Mouse (Mus musculus): ENCODE data around the gene Tcte2. TPM values are rescaled to one million over a fixed set of nuclear protein-coding genes. Genes with fewer than 3 reads are reported as not detected.

Tcte2 gene
- polyA plus RNA-seq, 1 experiment from 2014 or later: 3.9 TPM

GRCm38 (mm10) chr17:13738121-13738776 lies 23.4 kb downstream of the Tcte2 start:
- no peak for ATAC-seq
- no peak overlapping the region for H3K9ac ChIP-seq (replicated peaks; ENCODE audit: low read depth)
- H3K27ac ChIP-seq (ENCODE audit: low read length): peak overlapping the region; percentile 4; the same call in 1 of the 2 replicates

GRCm38 (mm10) chr17:13737336-13737735 lies 24.3 kb downstream of the Tcte2 start:
- H3K4me3 ChIP-seq (ENCODE audit: low read depth, low read length): no peak overlapping the region
- H3K4me1 ChIP-seq (ENCODE audit: insufficient read depth, low read depth, low read length): peaks cover 25% of the 10 kb centered on the region
- DNase-seq (ENCODE audit: low spot score) (no peak), ATAC-seq (no peak)
- H3K27ac ChIP-seq (ENCODE audit: low read length): 0 out of 2 replicates have a peak overlapping the region, but pooled peaks have one; percentile 5
- H3K4me2 ChIP-seq (replicated peaks; ENCODE audit: low read depth, low read length): no peak overlapping the region
- 54% methylated on average over 6 of the region's 6 CpGs for WGBS
- H3K36me3 ChIP-seq (ENCODE audit: insufficient read depth, low read length): no peaks in the 10 kb centered on the region
- no peak for TF ChIP-seq CTCF (IDR thresholded peaks at IDR 0.05)
- no peak for TF ChIP-seq EP300 (IDR thresholded peaks at IDR 0.05)
- H3K9me3 ChIP-seq (ENCODE audit: low read length): no peaks in the 10 kb centered on the region
- H3K27me3 ChIP-seq (replicated peaks; ENCODE audit: insufficient read depth, low read length): no peaks in the 10 kb centered on the region
- H3K9ac ChIP-seq (replicated peaks; ENCODE audit: low read depth): no peak overlapping the region

More at GRCm38 (mm10) chr17:13738121-13738776, 23.4 kb downstream of the Tcte2 start:
- DNase-seq (ENCODE audit: low spot score): no peak
- Histone ChIP-seq H3K4me1 (ENCODE audit: insufficient read depth, low read depth, low read length) (peaks cover 28% of the 10 kb centered on the region), H3K9me3 (ENCODE audit: low read length) (no peaks in the 10 kb centered on the region), H3K4me3 (ENCODE audit: low read depth, low read length) (no peak overlapping the region), H3K36me3 (ENCODE audit: insufficient read depth, low read length) (no peaks in the 10 kb centered on the region), H3K27me3 (replicated peaks; ENCODE audit: insufficient read depth, low read length) (no peaks in the 10 kb centered on the region), H3K4me2 (replicated peaks; ENCODE audit: low read depth, low read length) (no peak overlapping the region)
- TF ChIP-seq CTCF (IDR thresholded peaks at IDR 0.05) (no peak), EP300 (IDR thresholded peaks at IDR 0.05) (peak; percentile 32; the same call in 1 of the 2 replicates)
- WGBS: 27% methylated on average over 7 of the region's 7 CpGs

GRCm38 (mm10) chr17:13735803-13736282 lies 25.8 kb downstream of the Tcte2 start:
- no peak overlapping the region for H3K9ac ChIP-seq (replicated peaks; ENCODE audit: low read depth)
- no peaks in the 10 kb centered on the region for H3K27me3 ChIP-seq (replicated peaks; ENCODE audit: insufficient read depth, low read length)
- 47% methylated on average over 8 of the region's 8 CpGs for WGBS
- H3K36me3 ChIP-seq (ENCODE audit: insufficient read depth, low read length): no peaks in the 10 kb centered on the region
- no peaks in the 10 kb centered on the region for H3K9me3 ChIP-seq (ENCODE audit: low read length)
- no peak for TF ChIP-seq CTCF (IDR thresholded peaks at IDR 0.05)
- TF ChIP-seq EP300 (IDR thresholded peaks at IDR 0.05): no peak
- DNase-seq (ENCODE audit: low spot score): no peak
- no peak overlapping the region for H3K4me2 ChIP-seq (replicated peaks; ENCODE audit: low read depth, low read length)
- H3K4me3 ChIP-seq (ENCODE audit: low read depth, low read length): no peak overlapping the region
- H3K4me1 ChIP-seq (ENCODE audit: insufficient read depth, low read depth, low read length): peaks cover 20% of the 10 kb centered on the region; the same call in 1 of the 2 replicates
- peak; percentile 62 for ATAC-seq
- peak overlapping the region; percentile 64 for H3K27ac ChIP-seq (ENCODE audit: low read length)

- DNase-seq (ENCODE audit: low spot score): peak; percentile 91
- H3K4me1 ChIP-seq (ENCODE audit: insufficient read depth, low read depth, low read length): peaks cover 20% of the 10 kb centered on the region; the same call in 1 of the 2 replicates
- H3K36me3 ChIP-seq (ENCODE audit: insufficient read depth, low read length): no peaks in the 10 kb centered on the region
- H3K9me3 ChIP-seq (ENCODE audit: low read length): no peaks in the 10 kb centered on the region
- 59% methylated on average over 5 of the region's 5 CpGs for WGBS
- ATAC-seq: peak; percentile 92
- H3K27ac ChIP-seq (ENCODE audit: low read length): peak overlapping the region; percentile 64
- H3K4me3 ChIP-seq (ENCODE audit: low read depth, low read length): no peak overlapping the region
- H3K9ac ChIP-seq (replicated peaks; ENCODE audit: low read depth): no peak overlapping the region
- H3K4me2 ChIP-seq (replicated peaks; ENCODE audit: low read depth, low read length): no peak overlapping the region
- H3K27me3 ChIP-seq (replicated peaks; ENCODE audit: insufficient read depth, low read length): no peaks in the 10 kb centered on the region
- no peak for TF ChIP-seq CTCF (IDR thresholded peaks at IDR 0.05)
- TF ChIP-seq EP300 (IDR thresholded peaks at IDR 0.05): peak; percentile 93
Observed at GRCm38 (mm10) chr17:13735057-13735456, 26.6 kb downstream of the Tcte2 start.

GRCm38 (mm10) chr17:13733971-13734370 lies 27.7 kb downstream of the Tcte2 start:
- 70% methylated on average over 5 of the region's 5 CpGs for WGBS
- peak overlapping the region; percentile 54 for H3K27ac ChIP-seq (ENCODE audit: low read length)
- no peaks in the 10 kb centered on the region for H3K27me3 ChIP-seq (replicated peaks; ENCODE audit: insufficient read depth, low read length)
- H3K9me3 ChIP-seq (ENCODE audit: low read length): no peaks in the 10 kb centered on the region
- no peak overlapping the region for H3K9ac ChIP-seq (replicated peaks; ENCODE audit: low read depth)
- H3K4me1 ChIP-seq (ENCODE audit: insufficient read depth, low read depth, low read length): peaks cover 20% of the 10 kb centered on the region; the same call in 1 of the 2 replicates
- H3K36me3 ChIP-seq (ENCODE audit: insufficient read depth, low read length): no peaks in the 10 kb centered on the region
- ATAC-seq: no peak
- peak; percentile 51 for DNase-seq (ENCODE audit: low spot score)
- no peak overlapping the region for H3K4me2 ChIP-seq (replicated peaks; ENCODE audit: low read depth, low read length)
- no peak overlapping the region for H3K4me3 ChIP-seq (ENCODE audit: low read depth, low read length)
- TF ChIP-seq CTCF (IDR thresholded peaks at IDR 0.05): no peak
- no peak for TF ChIP-seq EP300 (IDR thresholded peaks at IDR 0.05)

- H3K36me3 ChIP-seq (ENCODE audit: insufficient read depth, low read length): no peaks in the 10 kb centered on the region
- TF ChIP-seq CTCF (IDR thresholded peaks at IDR 0.05) (peak; percentile 38), EP300 (IDR thresholded peaks at IDR 0.05) (peak; percentile 16; the same call in 1 of the 2 replicates)
- H3K9me3 ChIP-seq (ENCODE audit: low read length): no peaks in the 10 kb centered on the region
- 33% methylated on average over 8 of the region's 8 CpGs for WGBS
- DNase-seq (ENCODE audit: low spot score): peak; percentile 62
- peaks cover 15% of the 10 kb centered on the region; the same call in 1 of the 2 replicates for H3K4me1 ChIP-seq (ENCODE audit: insufficient read depth, low read depth, low read length)
- H3K27ac ChIP-seq (ENCODE audit: low read length): peak overlapping the region; percentile 64
- H3K27me3 ChIP-seq (replicated peaks; ENCODE audit: insufficient read depth, low read length): no peaks in the 10 kb centered on the region
- no peak overlapping the region; the same call in 1 of the 2 replicates for H3K4me2 ChIP-seq (replicated peaks; ENCODE audit: low read depth, low read length)
- peak; percentile 43 for ATAC-seq
- no peak overlapping the region for H3K9ac ChIP-seq (replicated peaks; ENCODE audit: low read depth)
- H3K4me3 ChIP-seq (ENCODE audit: low read depth, low read length): no peak overlapping the region
Observed at GRCm38 (mm10) chr17:13732685-13733084, 28.9 kb downstream of the Tcte2 start.
